Mouse (Mus musculus) heart, embryonic 10.5 days (tissue): Measurements from ENCODE around the gene D5Ertd579e. TPM values are rescaled to one million over a fixed set of nuclear protein-coding genes. Genes with fewer than 3 reads are reported as not detected.

Experiments used
- DNase-seq: peaks from one replicate; pipeline ENCODE4 v3.0.0-alpha.2; 2017; ENCODE audit warnings: low spot score
- H3K27ac ChIP-seq: fragments of 300-500 bp; sonication (generic); 2 replicates; pipeline ENCODE4 v1.5.1; 2016; ENCODE audit warnings: mild to moderate bottlenecking
- H3K27me3 ChIP-seq: fragments of 300-500 bp; sonication (generic); 2 replicates; pipeline ENCODE4 v1.6.1; 2016; ENCODE audit warnings: mild to moderate bottlenecking; ENCODE audit not compliant: poor library complexity, insufficient read depth, severe bottlenecking
- H3K36me3 ChIP-seq: fragments of 300-500 bp; sonication (generic); 2 replicates; pipeline ENCODE4 v1.6.1; 2016; ENCODE audit warnings: mild to moderate bottlenecking, moderate library complexity
- H3K4me1 ChIP-seq: fragments of 300-500 bp; sonication (generic); 2 replicates; pipeline ENCODE4 v1.6.1; 2016; ENCODE audit warnings: mild to moderate bottlenecking
- H3K4me3 ChIP-seq: fragments of 300-500 bp; sonication (generic); 2 replicates; pipeline ENCODE4 v1.5.1; 2016; ENCODE audit warnings: mild to moderate bottlenecking, moderate library complexity
- H3K9me3 ChIP-seq: fragments of 300-500 bp; sonication (generic); 2 replicates; pipeline ENCODE4 v1.6.1; 2016; ENCODE audit warnings: mild to moderate bottlenecking, moderate library complexity
- WGBS: fragments of 180-500 bp; shearing (Covaris S2); methylation state at CpG from one replicate; pipeline ENCODE4 v1.1.7; 2016; 5-methylcytosine and 5-hydroxymethylcytosine counted together
- polyA plus RNA-seq: library from polyadenylated mRNA; unstranded; fragments of >200 nt; fragmentation: Nextera tagmentation; extraction: Ambion mirVana; gene quantifications from 2 replicates; pipeline ENCODE4 v1.2.1, GENCODE M21; 2016

The D5Ertd579e gene
- polyA plus RNA-seq, 1 experiment from 2014 or later: 25.5 TPM

GRCm38 (mm10) chr5:36567627-36568026, 128.2 kb downstream of the D5Ertd579e start:
- Histone ChIP-seq H3K36me3 (peaks cover 14% of the 10 kb centered on the region; the same call in 1 of the 2 replicates), H3K4me1 (peaks cover 34% of the 10 kb centered on the region), H3K9me3 (no peaks in the 10 kb centered on the region), H3K27me3 (no peaks in the 10 kb centered on the region), H3K4me3 (no peak overlapping the region), H3K27ac (no peak overlapping the region)
- DNase-seq: no peak
- WGBS: 65% methylated on average over 2 of the region's 2 CpGs

- H3K36me3 ChIP-seq: no peaks in the 10 kb centered on the region
- peaks cover 57% of the 10 kb centered on the region for H3K4me1 ChIP-seq
- H3K4me3 ChIP-seq: no peak overlapping the region
- no peaks in the 10 kb centered on the region for H3K27me3 ChIP-seq
- no peaks in the 10 kb centered on the region for H3K9me3 ChIP-seq
- 64% methylated on average over 9 of the region's 9 CpGs for WGBS
- DNase-seq: no peak
- no peak overlapping the region for H3K27ac ChIP-seq
These were observed 131.3 kb downstream of the D5Ertd579e start for GRCm38 (mm10) chr5:36564530-36564929.

- no peak for DNase-seq
- H3K27ac ChIP-seq: no peak overlapping the region
- H3K4me1 ChIP-seq: peaks cover 59% of the 10 kb centered on the region
- H3K4me3 ChIP-seq: no peak overlapping the region
- 89% methylated on average over 6 of the region's 6 CpGs for WGBS
- H3K36me3 ChIP-seq: no peaks in the 10 kb centered on the region
- H3K27me3 ChIP-seq: no peaks in the 10 kb centered on the region
- H3K9me3 ChIP-seq: no peaks in the 10 kb centered on the region
These were observed 132.1 kb downstream of the D5Ertd579e start for GRCm38 (mm10) chr5:36563741-36564140.

GRCm38 (mm10) chr5:36562791-36563445, 132.9 kb downstream of the D5Ertd579e start:
- H3K27me3 ChIP-seq: no peaks in the 10 kb centered on the region
- H3K36me3 ChIP-seq: no peaks in the 10 kb centered on the region
- no peak for DNase-seq
- peak overlapping the region; percentile 12; the same call in 1 of the 2 replicates for H3K27ac ChIP-seq
- 84% methylated on average over 10 of the region's 10 CpGs for WGBS
- no peaks in the 10 kb centered on the region for H3K9me3 ChIP-seq
- H3K4me3 ChIP-seq: no peak overlapping the region
- peaks cover 58% of the 10 kb centered on the region for H3K4me1 ChIP-seq

- WGBS: 83% methylated on average over 4 of the region's 4 CpGs
- H3K4me1 ChIP-seq: peaks cover 54% of the 10 kb centered on the region
- H3K27ac ChIP-seq: no peak overlapping the region
- DNase-seq: no peak
- no peaks in the 10 kb centered on the region for H3K9me3 ChIP-seq
- H3K36me3 ChIP-seq: no peaks in the 10 kb centered on the region
- H3K4me3 ChIP-seq: no peak overlapping the region
- H3K27me3 ChIP-seq: no peaks in the 10 kb centered on the region
These were observed 134.3 kb downstream of the D5Ertd579e start for GRCm38 (mm10) chr5:36561509-36561908.

GRCm38 (mm10) chr5:36560490-36560889, 135.3 kb downstream of the D5Ertd579e start:
- WGBS: 88% methylated on average over 4 of the region's 4 CpGs
- H3K27ac ChIP-seq: no peak overlapping the region

GRCm38 (mm10) chr5:36559510-36560235, 136.2 kb downstream of the D5Ertd579e start:
- H3K4me1 ChIP-seq: peaks cover 57% of the 10 kb centered on the region
- no peaks in the 10 kb centered on the region for H3K27me3 ChIP-seq
- WGBS: 78% methylated on average over 6 of the region's 6 CpGs

More at GRCm38 (mm10) chr5:36560490-36560889, 135.3 kb downstream of the D5Ertd579e start:
- Histone ChIP-seq H3K9me3 (no peaks in the 10 kb centered on the region), H3K4me3 (no peak overlapping the region), H3K4me1 (peaks cover 54% of the 10 kb centered on the region), H3K36me3 (no peaks in the 10 kb centered on the region), H3K27me3 (no peaks in the 10 kb centered on the region)
- no peak for DNase-seq

GRCm38 (mm10) chr5:36559106-36559505, 136.7 kb downstream of the D5Ertd579e start:
- 85% methylated on average over 5 of the region's 5 CpGs for WGBS
- no peak overlapping the region for H3K4me3 ChIP-seq
- DNase-seq: no peak
- H3K4me1 ChIP-seq: peaks cover 57% of the 10 kb centered on the region
- no peaks in the 10 kb centered on the region for H3K9me3 ChIP-seq
- no peaks in the 10 kb centered on the region for H3K36me3 ChIP-seq
- no peak overlapping the region for H3K27ac ChIP-seq
- H3K27me3 ChIP-seq: no peaks in the 10 kb centered on the region

More at GRCm38 (mm10) chr5:36559510-36560235, 136.2 kb downstream of the D5Ertd579e start:
- Histone ChIP-seq H3K36me3 (no peaks in the 10 kb centered on the region), H3K9me3 (no peaks in the 10 kb centered on the region), H3K4me3 (no peak overlapping the region), H3K27ac (no peak overlapping the region)
- no peak for DNase-seq

- DNase-seq: no peak
- Histone ChIP-seq H3K4me3 (no peak overlapping the region), H3K36me3 (no peaks in the 10 kb centered on the region), H3K27me3 (no peaks in the 10 kb centered on the region), H3K4me1 (peaks cover 56% of the 10 kb centered on the region), H3K27ac (no peak overlapping the region), H3K9me3 (no peaks in the 10 kb centered on the region)
- WGBS: 84% methylated on average over 2 of the region's 2 CpGs
These were observed 137.3 kb downstream of the D5Ertd579e start for GRCm38 (mm10) chr5:36558526-36558925.

- peaks cover 56% of the 10 kb centered on the region for H3K4me1 ChIP-seq
- DNase-seq: no peak
- no peaks in the 10 kb centered on the region for H3K36me3 ChIP-seq
- 59% methylated on average over 7 of the region's 7 CpGs for WGBS
- H3K4me3 ChIP-seq: no peak overlapping the region
- H3K27ac ChIP-seq: no peak overlapping the region
- H3K27me3 ChIP-seq: no peaks in the 10 kb centered on the region
- no peaks in the 10 kb centered on the region for H3K9me3 ChIP-seq
These were observed 138.1 kb downstream of the D5Ertd579e start for GRCm38 (mm10) chr5:36557584-36558308.

GRCm38 (mm10) chr5:36556906-36557305, 138.9 kb downstream of the D5Ertd579e start:
- WGBS: 83% methylated on average over 3 of the region's 3 CpGs
- Histone ChIP-seq H3K27ac (no peak overlapping the region), H3K9me3 (no peaks in the 10 kb centered on the region), H3K36me3 (no peaks in the 10 kb centered on the region), H3K27me3 (no peaks in the 10 kb centered on the region), H3K4me3 (no peak overlapping the region), H3K4me1 (peaks cover 52% of the 10 kb centered on the region)
- no peak for DNase-seq

GRCm38 (mm10) chr5:36556289-36556688, 139.5 kb downstream of the D5Ertd579e start:
- 78% methylated on average over 4 of the region's 4 CpGs for WGBS
- Histone ChIP-seq H3K27me3 (no peaks in the 10 kb centered on the region), H3K9me3 (no peaks in the 10 kb centered on the region), H3K4me1 (peaks cover 47% of the 10 kb centered on the region), H3K4me3 (no peak overlapping the region), H3K27ac (no peak overlapping the region), H3K36me3 (no peaks in the 10 kb centered on the region)
- DNase-seq: no peak

GRCm38 (mm10) chr5:36554496-36554895, 141.3 kb downstream of the D5Ertd579e start:
- peaks cover 42% of the 10 kb centered on the region for H3K4me1 ChIP-seq
- DNase-seq: no peak
- no peaks in the 10 kb centered on the region for H3K9me3 ChIP-seq
- no peaks in the 10 kb centered on the region for H3K27me3 ChIP-seq
- no peaks in the 10 kb centered on the region for H3K36me3 ChIP-seq
- peak overlapping the region; percentile 75 for H3K27ac ChIP-seq
- no peak overlapping the region for H3K4me3 ChIP-seq
- WGBS: 45% methylated on average over 5 of the region's 5 CpGs
